Mouse (Mus musculus): Measurements from ENCODE around the gene Nat8f4.

- TF ChIP-seq CTCF (IDR thresholded peaks at IDR 0.05; ENCODE audit: borderline replicate concordance, insufficient read depth, low read depth, low read length) = no peak
- TF ChIP-seq POLR2A (IDR thresholded peaks at IDR 0.05; ENCODE audit: borderline replicate concordance, insufficient read depth, low read length) = no peak
These were observed 24.6 kb upstream of the Nat8f4 start for GRCm38 (mm10) chr6:85929312-85929711.

All from cerebellum, adult 2 months (tissue).